Mouse (Mus musculus) erythroblast, embryonic 14.5 days (primary cell): ENCODE data around the gene Ubr1.

ENCODE experiments used
- GATA1 ChIP-seq: IDR thresholded peaks from 2 replicates; pipeline ENCODE4 v1.6.1; 2012; ENCODE audit warnings: low read length, inconsistent platforms, mixed read lengths
- TAL1 ChIP-seq: IDR thresholded peaks from 3 replicates; pipeline ENCODE4 v1.6.1; 2012; ENCODE audit warnings: low read length, inconsistent platforms, mixed read lengths

DNA sequence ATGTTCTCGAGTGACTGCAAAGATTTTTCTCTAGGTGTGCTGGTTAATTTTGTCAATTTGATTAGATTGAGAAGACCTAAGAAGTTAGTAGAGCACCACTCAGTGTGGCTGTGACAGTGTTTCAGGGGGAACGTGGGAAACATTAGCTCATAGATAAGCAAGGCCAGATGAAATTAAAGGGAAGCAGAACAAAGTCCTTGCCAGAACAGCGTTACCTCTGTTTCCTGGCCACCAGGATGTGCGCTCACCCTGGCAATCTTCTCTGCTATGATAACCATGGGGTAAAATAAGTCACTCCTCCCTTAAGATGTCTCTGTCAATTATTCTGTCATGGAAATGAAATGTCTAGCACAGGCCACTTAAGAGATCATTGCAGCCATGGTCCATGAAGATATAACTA is 126.5 kb downstream of the Ubr1 start:
- TF ChIP-seq TAL1 (no peak), GATA1 (no peak)
